Mouse (Mus musculus) MEL (cell line): ENCODE data around the gene Vipr1. TPM values are rescaled to one million over a fixed set of nuclear protein-coding genes. Genes with fewer than 3 reads are reported as not detected.

Experiments used
- DNase-seq: peaks from one replicate; pipeline ENCODE4 v3.0.0; 2011; ENCODE audit warnings: low read depth, low spot score
- H3K27ac ChIP-seq: 2 replicates; pipeline ENCODE4 v1.5.1; 2012; ENCODE audit warnings: low read depth, mild to moderate bottlenecking, control low read depth, low read length, moderate library complexity; ENCODE audit not compliant: control insufficient read depth
- H3K27me3 ChIP-seq, 2 experiments: fragments of 150-350 bp in 1 of 2; sonication (generic) in 1 of 2; 2 replicates each; pipeline ENCODE4 v1.6.1; 2012; ENCODE audit warnings: low read length in 2 of 2, mild to moderate bottlenecking in 2 of 2, improper control_type of control experiment in 1 of 2, moderate library complexity in 1 of 2; ENCODE audit not compliant: insufficient read depth in 2 of 2, control insufficient read depth in 1 of 2
- H3K36me3 ChIP-seq, 2 experiments: 2 replicates each; pipeline ENCODE4 v1.6.1; 2012 to 2014; ENCODE audit warnings: low read length in 2 of 2, improper control_type of control experiment in 1 of 2, inconsistent platforms in 1 of 2, mild to moderate bottlenecking in 1 of 2; ENCODE audit not compliant: insufficient read depth in 2 of 2, control insufficient read depth in 1 of 2
- H3K4me1 ChIP-seq, 2 experiments: fragments of 150-350 bp in 1 of 2; sonication (generic) in 1 of 2; 2 replicates each; pipeline ENCODE4 v1.6.1; 2012; ENCODE audit warnings: low read length in 2 of 2, improper control_type of control experiment in 1 of 2, mild to moderate bottlenecking in 1 of 2; ENCODE audit not compliant: insufficient read depth in 2 of 2, control insufficient read depth in 1 of 2
- H3K4me3 ChIP-seq, 2 experiments: fragments of 150-350 bp in 1 of 2; sonication (generic) in 1 of 2; 2 replicates each; pipeline ENCODE4 v1.5.1; 2012; ENCODE audit warnings: low read depth in 2 of 2, low read length in 2 of 2, mild to moderate bottlenecking in 2 of 2, moderate library complexity in 2 of 2, control low read depth in 1 of 2, improper control_type of control experiment in 1 of 2; ENCODE audit not compliant: control insufficient read depth in 1 of 2, insufficient read depth in 1 of 2
- H3K79me2 ChIP-seq: 2 replicates; pipeline ENCODE4 v1.6.1; 2012; ENCODE audit warnings: mild to moderate bottlenecking, low read length, moderate library complexity; ENCODE audit not compliant: control insufficient read depth, poor library complexity, insufficient read depth
- H3K9ac ChIP-seq: 2 replicates; pipeline ENCODE4 v1.6.1; 2012; ENCODE audit warnings: low read depth, mild to moderate bottlenecking, control low read depth, low read length, moderate library complexity; ENCODE audit not compliant: control insufficient read depth, poor library complexity, severe bottlenecking
- H3K9me3 ChIP-seq: fragments of 150-350 bp; sonication (generic); replicated peaks from 2 replicates; pipeline ENCODE4 v1.6.1; 2012; ENCODE audit warnings: mild to moderate bottlenecking, low read length, improper control_type of control experiment, moderate library complexity; ENCODE audit not compliant: insufficient read depth
- BHLHE40 ChIP-seq: IDR thresholded peaks from 2 replicates; pipeline ENCODE4 v1.6.1; 2012; ENCODE audit warnings: low read depth, mild to moderate bottlenecking, inconsistent platforms, low read length, improper control_type of control experiment, borderline replicate concordance
- CHD1 ChIP-seq: IDR thresholded peaks from 2 replicates; pipeline ENCODE4 v1.6.1; 2012; ENCODE audit warnings: low read depth, mild to moderate bottlenecking, inconsistent platforms, low read length, improper control_type of control experiment
- CTCF ChIP-seq, 3 experiments: IDR thresholded peaks in 2 of 3; conservative IDR thresholded peaks in 1 of 3; 2 replicates each; pipeline ENCODE4 v1.5.1; 2011 to 2012; ENCODE audit warnings: low read length in 3 of 3, low read depth in 2 of 3, mild to moderate bottlenecking in 2 of 3, improper control_type of control experiment in 1 of 3, inconsistent platforms in 1 of 3, mixed read lengths in 1 of 3, moderate library complexity in 1 of 3; ENCODE audit not compliant: control insufficient read depth in 1 of 3, insufficient read depth in 1 of 3, poor library complexity in 1 of 3, severe bottlenecking in 1 of 3
- E2F4 ChIP-seq: IDR thresholded peaks from 2 replicates; pipeline ENCODE4 v1.6.1; 2011; ENCODE audit warnings: low read depth, low read length, improper control_type of control experiment, borderline replicate concordance
- ELF1 ChIP-seq: IDR thresholded peaks from 2 replicates; pipeline ENCODE4 v1.6.1; 2014; ENCODE audit warnings: low read depth, mild to moderate bottlenecking, inconsistent platforms, low read length, improper control_type of control experiment, moderate library complexity
- EP300 ChIP-seq, 2 experiments: IDR thresholded peaks; 2 replicates each; pipeline ENCODE4 v1.6.1; 2011; ENCODE audit warnings: improper control_type of control experiment in 2 of 2, low read length in 2 of 2, low read depth in 1 of 2, mild to moderate bottlenecking in 1 of 2
- ETS1 ChIP-seq: IDR thresholded peaks from 2 replicates; pipeline ENCODE4 v1.6.1; 2012; ENCODE audit warnings: low read depth, mild to moderate bottlenecking, inconsistent platforms, low read length, improper control_type of control experiment, moderate library complexity
- GABPA ChIP-seq: IDR thresholded peaks from 2 replicates; pipeline ENCODE4 v1.6.1; 2012; ENCODE audit warnings: low read depth, mild to moderate bottlenecking, inconsistent platforms, low read length, improper control_type of control experiment, moderate library complexity
- MAFK ChIP-seq: IDR thresholded peaks from 2 replicates; pipeline ENCODE4 v1.6.1; 2011; ENCODE audit warnings: low read depth, mild to moderate bottlenecking, low read length, improper control_type of control experiment, borderline replicate concordance
- MAX ChIP-seq: IDR thresholded peaks from 2 replicates; pipeline ENCODE4 v1.6.1; 2011; ENCODE audit warnings: low read length, improper control_type of control experiment
- MYC ChIP-seq: IDR thresholded peaks from 2 replicates; pipeline ENCODE4 v1.6.1; 2011; ENCODE audit warnings: low read depth, mild to moderate bottlenecking, low read length, improper control_type of control experiment, moderate library complexity
- NRF1 ChIP-seq: IDR thresholded peaks from 2 replicates; pipeline ENCODE4 v1.6.1; 2014; ENCODE audit warnings: low read depth, mild to moderate bottlenecking, inconsistent platforms, low read length, improper control_type of control experiment, moderate library complexity; ENCODE audit not compliant: poor library complexity, insufficient read depth, severe bottlenecking
- POLR2AphosphoS2 ChIP-seq: IDR thresholded peaks from 2 replicates; pipeline ENCODE4 v1.6.1; 2011; ENCODE audit warnings: low read length, improper control_type of control experiment
- POLR2AphosphoS5 ChIP-seq: IDR thresholded peaks from 2 replicates; pipeline ENCODE4 v1.6.1; 2012; ENCODE audit warnings: low read depth, borderline replicate concordance, mild to moderate bottlenecking, inconsistent platforms, low read length, moderate library complexity, mixed read lengths
- RAD21 ChIP-seq: IDR thresholded peaks from 2 replicates; pipeline ENCODE4 v1.6.1; 2011; ENCODE audit warnings: mild to moderate bottlenecking, low read depth, low read length, improper control_type of control experiment
- RCOR1 ChIP-seq: IDR thresholded peaks from 2 replicates; pipeline ENCODE4 v1.6.1; 2012; ENCODE audit warnings: low read depth, mild to moderate bottlenecking, inconsistent platforms, low read length, improper control_type of control experiment
- SIN3A ChIP-seq: IDR thresholded peaks from 2 replicates; pipeline ENCODE4 v1.6.1; 2012; ENCODE audit warnings: low read length, improper control_type of control experiment, inconsistent platforms
- UBTF ChIP-seq: IDR thresholded peaks from 2 replicates; pipeline ENCODE4 v1.6.1; 2012; ENCODE audit warnings: low read depth, mild to moderate bottlenecking, inconsistent platforms, low read length, improper control_type of control experiment, moderate library complexity, borderline replicate concordance; ENCODE audit not compliant: insufficient read depth
- USF2 ChIP-seq, 2 experiments: IDR thresholded peaks; 2 replicates each; pipeline ENCODE4 v1.6.1; 2011 to 2012; ENCODE audit warnings: improper control_type of control experiment in 2 of 2, low read length in 2 of 2, borderline replicate concordance in 1 of 2, inconsistent platforms in 1 of 2, low read depth in 1 of 2, mild to moderate bottlenecking in 1 of 2; ENCODE audit not compliant: insufficient read depth in 1 of 2
- ZKSCAN1 ChIP-seq: IDR thresholded peaks from 2 replicates; pipeline ENCODE4 v1.6.1; 2012; ENCODE audit warnings: low read depth, mild to moderate bottlenecking, inconsistent platforms, low read length, improper control_type of control experiment, moderate library complexity
- ZMIZ1 ChIP-seq: IDR thresholded peaks from 2 replicates; pipeline ENCODE4 v1.6.1; 2012; ENCODE audit warnings: low read depth, mild to moderate bottlenecking, inconsistent platforms, low read length, improper control_type of control experiment, moderate library complexity
- ZNF384 ChIP-seq: IDR thresholded peaks from 2 replicates; pipeline ENCODE4 v1.6.1; 2012; ENCODE audit warnings: low read depth, mild to moderate bottlenecking, inconsistent platforms, low read length, improper control_type of control experiment
- polyA plus RNA-seq, 2 experiments: library from polyadenylated mRNA; stranded (reverse) in 1 of 2; unstranded in 1 of 2; fragments of >175 nt in 1 of 2; fragments of >200 nt in 1 of 2; gene quantifications; 2 replicates each; pipeline versions ENCODE4 v1.2.1 to v1.2.4; 2012; ENCODE audit warnings: low replicate concordance in 2 of 2, low read depth in 1 of 2; ENCODE audit not compliant: insufficient read length in 2 of 2, insufficient read depth in 1 of 2, missing spikeins in 1 of 2
- total RNA-seq: library from RNA; depleted of rRNA; stranded (reverse); fragments of 300-350 nt; gene quantifications from 2 replicates; pipeline ENCODE4 v1.2.3, GENCODE M21; 2012

The Vipr1 gene
- total and polyA plus RNA-seq, 3 experiments: not detected

DNA sequence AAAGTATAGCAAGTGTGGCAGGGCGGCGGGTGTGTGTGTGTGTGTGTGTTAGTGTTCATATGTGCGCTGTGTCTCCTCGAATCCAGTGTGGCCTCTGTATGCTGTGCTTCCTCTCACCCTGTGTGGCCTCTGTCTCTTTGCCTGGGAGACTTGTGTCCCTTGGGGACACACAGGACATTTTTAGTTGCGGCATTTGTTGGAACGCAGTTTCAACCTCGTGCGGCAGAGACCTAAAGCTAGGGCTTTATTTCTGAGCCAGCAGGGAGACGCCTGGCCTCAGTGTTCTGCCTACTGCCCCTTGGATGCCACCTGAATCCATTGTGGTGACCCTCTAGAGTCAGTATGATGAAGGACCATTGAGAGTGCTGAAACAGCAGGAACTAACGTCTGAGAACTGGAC lies 9.6 kb upstream of the Vipr1 start:
- Histone ChIP-seq H3K79me2 (no peaks in the 10 kb centered on the region), H3K36me3 (no peaks in the 10 kb centered on the region), H3K9me3 (no peaks in the 10 kb centered on the region), H3K27ac (no peak overlapping the region), H3K27me3 (no peaks in the 10 kb centered on the region), H3K4me1 (no peaks in the 10 kb centered on the region), H3K9ac (no peak overlapping the region), H3K4me3 (no peak overlapping the region)
- DNase-seq: no peak
- no peak for TF ChIP-seq UBTF
- TF ChIP-seq MAX: no peak
- TF ChIP-seq ELF1: no peak
- TF ChIP-seq MAFK: no peak
- TF ChIP-seq RCOR1: no peak
- TF ChIP-seq CTCF (IDR thresholded peaks at IDR 0.05 in 2 of 3, conservative IDR thresholded peaks at IDR 0.05 in 1 of 3; ENCODE audit: control insufficient read depth in 1 of 3, insufficient read depth in 1 of 3, low read depth in 2 of 3, low read length in 3 of 3, poor library complexity in 1 of 3, severe bottlenecking in 1 of 3): no peak
- no peak for TF ChIP-seq CHD1
- no peak for TF ChIP-seq ETS1
- no peak for TF ChIP-seq EP300 (IDR thresholded peaks at IDR 0.05; ENCODE audit: low read depth in 1 of 2, low read length in 2 of 2)
- no peak for TF ChIP-seq E2F4
- TF ChIP-seq RAD21: no peak
- TF ChIP-seq ZKSCAN1: no peak
- no peak for TF ChIP-seq GABPA
- no peak for TF ChIP-seq MYC
- no peak for TF ChIP-seq POLR2AphosphoS5
- TF ChIP-seq POLR2AphosphoS2: no peak

DNA sequence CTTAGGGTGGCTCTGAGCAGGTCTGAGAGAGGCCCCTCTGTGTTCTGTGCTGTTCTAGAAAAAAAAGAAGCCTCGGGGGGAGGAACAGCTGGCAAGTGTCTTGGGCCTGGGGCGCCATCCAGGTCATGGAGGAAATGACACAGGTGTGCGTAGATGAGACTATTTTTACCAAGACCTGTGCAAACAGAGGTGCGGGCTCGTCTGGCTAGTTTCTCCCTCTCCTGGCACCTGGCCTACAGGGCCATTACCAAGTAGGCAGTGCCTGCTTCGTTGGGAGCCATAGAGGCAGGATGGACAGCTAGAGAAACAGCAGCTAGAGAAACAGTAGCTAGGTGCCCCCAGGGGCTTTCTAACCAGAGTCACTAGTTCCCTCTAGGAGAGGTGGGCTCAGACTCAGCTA lies 9.2 kb upstream of the Vipr1 start:
- H3K79me2 ChIP-seq: no peaks in the 10 kb centered on the region
- no peak for TF ChIP-seq UBTF
- no peak for TF ChIP-seq EP300 (IDR thresholded peaks at IDR 0.05; ENCODE audit: low read depth in 1 of 2, low read length in 2 of 2)
- TF ChIP-seq ZNF384: no peak
- no peak for TF ChIP-seq SIN3A
- TF ChIP-seq MAFK: no peak
- no peak for TF ChIP-seq ZMIZ1
- TF ChIP-seq BHLHE40: no peak
- no peak for TF ChIP-seq NRF1
- TF ChIP-seq CTCF (IDR thresholded peaks at IDR 0.05 in 2 of 3, conservative IDR thresholded peaks at IDR 0.05 in 1 of 3; ENCODE audit: control insufficient read depth in 1 of 3, insufficient read depth in 1 of 3, low read depth in 2 of 3, low read length in 3 of 3, poor library complexity in 1 of 3, severe bottlenecking in 1 of 3): no peak
- no peak for TF ChIP-seq USF2 (IDR thresholded peaks at IDR 0.05; ENCODE audit: borderline replicate concordance in 1 of 2, insufficient read depth in 1 of 2, low read depth in 1 of 2, low read length in 2 of 2)

More for the DNA sequence above, 9.2 kb upstream of the Vipr1 start:
- H3K9me3 ChIP-seq: no peaks in the 10 kb centered on the region
- H3K4me1 ChIP-seq: no peaks in the 10 kb centered on the region
- no peak overlapping the region for H3K4me3 ChIP-seq
- no peak overlapping the region for H3K27ac ChIP-seq
- H3K36me3 ChIP-seq: no peaks in the 10 kb centered on the region
- no peak overlapping the region for H3K9ac ChIP-seq
- H3K27me3 ChIP-seq: no peaks in the 10 kb centered on the region
- DNase-seq: no peak
